Mouse (Mus musculus) left cerebral cortex, adult 2 months (tissue): ENCODE results near the gene Chn2. TPM values are rescaled to one million over a fixed set of nuclear protein-coding genes. Genes with fewer than 3 reads are reported as not detected.

Source experiments
- DNase-seq, 2 experiments: peaks; one replicate each; pipeline ENCODE4 v3.0.0; 2021 to 2022; ENCODE audit warnings: low spot score in 2 of 2, mixed read lengths in 1 of 2; ENCODE audit errors: extremely low spot score in 1 of 2
- H3K27ac ChIP-seq: fragments of 200-600 bp; 2 replicates; pipeline ENCODE4 v1.8.1; 2022
- H3K4me3 ChIP-seq: fragments of 200-600 bp; 2 replicates; pipeline ENCODE4 v1.8.1; 2022
- CTCF ChIP-seq: fragments of 200-600 bp; IDR thresholded peaks from 2 replicates; pipeline ENCODE4 v1.8.1; 2022; ENCODE audit warnings: antibody characterized with exemption, mild to moderate bottlenecking, moderate library complexity
- intact Hi-C: fragments of 180-260 bp; cut with DNase I; formaldehyde crosslinking; loops from one replicate; pipeline ENCODE4 v1.15.1; 2025
- total RNA-seq, 2 experiments: library from RNA; stranded (reverse); gene quantifications; 2 replicates each; pipeline ENCODE4 v1.2.3; 2021

The Chn2 gene
- total RNA-seq, 2 experiments from 2014 or later = 38.9 to 42.0 TPM

GRCm38 (mm10) chr6:54142848-54143651 is 103.7 kb downstream of the Chn2 start:
- DNase-seq = no peak
- intact Hi-C loops = no loop called here
- H3K4me3 ChIP-seq = no peak overlapping the region
- H3K27ac ChIP-seq = no peak overlapping the region
- no peak for TF ChIP-seq CTCF

GRCm38 (mm10) chr6:54143652-54143960 is 104.3 kb downstream of the Chn2 start:
- TF ChIP-seq CTCF = no peak
- H3K4me3 ChIP-seq = no peak overlapping the region
- no peak overlapping the region for H3K27ac ChIP-seq
- DNase-seq = no peak
- intact Hi-C loops = no loop called here

- Histone ChIP-seq H3K4me3 (no peak overlapping the region), H3K27ac (no peak overlapping the region)
- intact Hi-C loops = no loop called here
- no peak for DNase-seq
- TF ChIP-seq CTCF = no peak
Observed at GRCm38 (mm10) chr6:54148844-54149526, 109.6 kb downstream of the Chn2 start.

- no peak for DNase-seq
- no peak for TF ChIP-seq CTCF
- Histone ChIP-seq H3K27ac (no peak overlapping the region), H3K4me3 (no peak overlapping the region)
- intact Hi-C loops = no loop called here
Observed at GRCm38 (mm10) chr6:54150821-54151220, 111.5 kb downstream of the Chn2 start.

- Histone ChIP-seq H3K4me3 (no peak overlapping the region), H3K27ac (no peak overlapping the region)
- intact Hi-C loops = no loop called here
- TF ChIP-seq CTCF = no peak
- DNase-seq = no peak
Observed at GRCm38 (mm10) chr6:54151443-54152241, 112.3 kb downstream of the Chn2 start.

- no peak for TF ChIP-seq CTCF
- intact Hi-C loops = no loop called here
- Histone ChIP-seq H3K4me3 (no peak overlapping the region), H3K27ac (no peak overlapping the region)
- no peak for DNase-seq
Observed at GRCm38 (mm10) chr6:54157097-54157496, 117.7 kb downstream of the Chn2 start.

GRCm38 (mm10) chr6:54158317-54158716 is 119.0 kb downstream of the Chn2 start:
- Histone ChIP-seq H3K27ac (no peak overlapping the region), H3K4me3 (no peak overlapping the region)
- no peak for TF ChIP-seq CTCF
- no peak for DNase-seq
- intact Hi-C loops = no loop called here

GRCm38 (mm10) chr6:54160677-54161076 is 121.3 kb downstream of the Chn2 start:
- intact Hi-C loops = loop anchor here (5.0 kb wide), 3 partner anchors 33 to 378 kb away; no protein-coding TSS in a partner anchor
- no peak overlapping the region for H3K4me3 ChIP-seq
- no peak for TF ChIP-seq CTCF
- no peak for DNase-seq
- no peak overlapping the region; the same call in 1 of the 2 replicates for H3K27ac ChIP-seq

DNA sequence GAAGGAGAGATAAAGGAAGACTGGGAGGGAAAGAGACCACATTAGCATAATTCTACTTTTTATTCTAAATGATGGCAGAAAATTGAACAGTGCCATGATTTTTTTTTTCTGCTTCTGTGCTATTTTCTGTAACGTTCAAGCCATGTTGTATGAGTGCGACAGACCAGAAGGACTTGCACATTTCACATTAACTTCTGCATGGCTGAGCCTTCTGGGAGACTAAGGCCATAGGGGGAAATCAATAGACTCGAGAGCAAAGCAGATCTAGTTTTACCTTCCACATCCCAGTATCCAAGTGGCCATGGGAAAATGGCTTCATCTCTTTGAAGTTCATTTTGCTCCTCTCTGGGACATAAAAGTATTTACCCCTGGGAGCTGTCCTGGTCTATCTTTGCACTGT is 121.9 kb downstream of the Chn2 start:
- Histone ChIP-seq H3K4me3 (no peak overlapping the region), H3K27ac (no peak overlapping the region; the same call in 1 of the 2 replicates)
- no peak for DNase-seq
- TF ChIP-seq CTCF = no peak
- intact Hi-C loops = loop anchor here (5.0 kb wide), 3 partner anchors 34 to 379 kb away; no protein-coding TSS in a partner anchor

DNA sequence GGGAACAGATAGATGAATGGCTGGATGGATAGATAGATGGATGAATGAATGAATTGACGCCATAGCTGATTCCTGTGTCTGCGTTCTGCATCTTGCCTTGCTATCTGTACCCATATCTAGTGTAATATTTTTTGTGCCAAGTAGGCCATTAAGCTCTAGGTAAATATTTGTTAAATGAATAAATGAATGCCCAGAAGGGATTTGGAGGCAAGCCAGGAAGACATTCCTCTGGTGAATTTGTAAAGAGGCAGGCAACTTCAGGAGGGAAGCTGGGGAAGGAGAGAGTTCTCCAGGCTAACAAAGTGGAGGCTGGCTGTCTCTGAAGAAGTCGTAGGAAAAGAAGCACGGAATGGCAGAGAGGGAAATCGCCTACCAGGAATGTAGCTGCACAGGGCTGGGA is 123.0 kb downstream of the Chn2 start:
- intact Hi-C loops = loop anchor here (5.0 kb wide), 3 partner anchors 35 to 380 kb away; no protein-coding TSS in a partner anchor
- TF ChIP-seq CTCF = no peak
- no peak for DNase-seq
- Histone ChIP-seq H3K27ac (no peak overlapping the region), H3K4me3 (no peak overlapping the region)

DNA sequence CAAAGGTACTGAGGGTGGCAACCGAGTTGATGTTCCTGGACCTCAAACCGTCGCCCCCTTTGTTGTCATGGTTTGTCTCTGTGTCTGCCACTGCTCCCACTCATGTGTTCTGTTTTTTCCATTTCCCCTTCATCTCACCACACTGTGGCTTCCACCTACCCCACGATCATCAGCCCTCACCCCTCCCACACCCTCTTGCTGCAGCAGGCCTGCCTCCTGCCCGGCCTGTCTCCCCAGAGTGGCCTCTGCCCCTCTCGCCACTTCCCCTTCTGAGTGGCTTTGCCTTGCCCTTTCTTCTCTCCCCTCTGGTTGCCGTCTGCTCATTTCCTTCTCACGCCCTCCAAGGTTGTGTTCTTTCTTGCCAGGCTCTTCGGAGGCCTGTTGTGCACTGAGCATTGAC is 123.4 kb downstream of the Chn2 start:
- TF ChIP-seq CTCF = no peak
- Histone ChIP-seq H3K27ac (no peak overlapping the region), H3K4me3 (no peak overlapping the region)
- intact Hi-C loops = loop anchor here (5.0 kb wide), 3 partner anchors 35 to 380 kb away; no protein-coding TSS in a partner anchor
- DNase-seq = peak in 1 of 2 experiments; percentile 18

DNA sequence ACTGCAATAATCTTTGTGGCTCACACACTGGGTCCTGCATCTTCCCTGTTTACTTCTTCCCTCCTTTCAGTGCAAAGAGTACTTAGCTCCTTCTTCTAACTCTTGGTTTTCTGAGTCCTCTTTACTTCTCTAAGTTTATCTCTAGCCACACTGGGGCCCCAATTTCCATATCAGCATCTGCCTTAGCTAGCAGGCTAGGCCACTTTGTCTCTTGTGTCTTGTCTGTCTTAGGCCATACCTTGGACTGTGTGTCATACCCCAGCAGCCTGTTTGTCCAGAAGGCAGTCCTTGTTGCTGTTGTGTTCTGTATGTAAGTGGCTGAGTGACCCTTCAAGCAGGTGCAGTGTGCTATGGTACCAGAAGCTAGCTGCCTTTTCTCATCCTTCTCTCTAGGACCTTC is 124.3 kb downstream of the Chn2 start:
- Histone ChIP-seq H3K4me3 (no peak overlapping the region), H3K27ac (no peak overlapping the region)
- TF ChIP-seq CTCF = no peak
- no peak for DNase-seq
- intact Hi-C loops = loop anchor here (5.0 kb wide), 3 partner anchors 36 to 381 kb away; no protein-coding TSS in a partner anchor
